Mouse (Mus musculus) heart, adult 2 months (tissue): ENCODE data around the gene Wdr26.

ENCODE experiments used
- CTCF ChIP-seq: fragments of 200-600 bp; IDR thresholded peaks from 2 replicates; pipeline ENCODE4 v1.8.1; 2022; ENCODE audit warnings: antibody characterized with exemption, mild to moderate bottlenecking, moderate library complexity
- EP300 ChIP-seq: fragments of 200-500 bp; IDR thresholded peaks from 2 replicates; pipeline ENCODE4 v1.6.1; 2011; ENCODE audit warnings: low read depth, low read length, control low read depth; ENCODE audit not compliant: insufficient read depth
- POLR2A ChIP-seq: fragments of 200-500 bp; IDR thresholded peaks from 2 replicates; pipeline ENCODE4 v1.6.1; 2011; ENCODE audit warnings: mild to moderate bottlenecking, low read depth, low read length, control low read depth; ENCODE audit not compliant: insufficient read depth

- TF ChIP-seq CTCF (no peak), POLR2A (no peak), EP300 (no peak)
Measured at GRCm38 (mm10) chr1:181231821-181232220, 20.0 kb upstream of the Wdr26 start.
